Mouse (Mus musculus) ES-E14 (cell line): ENCODE measurements around the gene F11r. TPM values are rescaled to one million over a fixed set of nuclear protein-coding genes. Genes with fewer than 3 reads are reported as not detected.
"Not testable (repeated sequence)": the region's sequence is repeated elsewhere in the genome, so short reads cannot be mapped to it uniquely, and the experiment has no call there.

Experiments used
- DNase-seq: peaks from one replicate; pipeline ENCODE4 v3.0.0-alpha.2; 2013; ENCODE audit warnings: low read depth, low spot score
- H3K27ac ChIP-seq: 2 replicates; pipeline ENCODE4 v1.5.1; 2012; ENCODE audit warnings: low read depth, mild to moderate bottlenecking, low read length, moderate library complexity, mixed read lengths; ENCODE audit not compliant: poor library complexity, insufficient read depth, severe bottlenecking
- H3K36me3 ChIP-seq: 2 replicates; pipeline ENCODE4 v1.6.1; 2012; ENCODE audit warnings: mild to moderate bottlenecking, low read length, moderate library complexity, mixed read lengths; ENCODE audit not compliant: control insufficient read depth, poor library complexity, insufficient read depth, severe bottlenecking
- H3K4me1 ChIP-seq, 2 experiments: fragments of 150-350 bp in 1 of 2; sonication (generic) in 1 of 2; 2 replicates each; pipeline ENCODE4 v1.6.1; 2012; ENCODE audit warnings: low read length in 2 of 2, mild to moderate bottlenecking in 1 of 2, mixed read lengths in 1 of 2; ENCODE audit not compliant: control insufficient read depth in 2 of 2, insufficient read depth in 2 of 2, poor library complexity in 1 of 2
- H3K4me3 ChIP-seq, 2 experiments: fragments of 150-350 bp in 1 of 2; sonication (generic) in 1 of 2; 2 replicates each; pipeline ENCODE4 v1.5.1; 2012; ENCODE audit warnings: low read length in 2 of 2, low read depth in 1 of 2, mild to moderate bottlenecking in 1 of 2, mixed read lengths in 1 of 2; ENCODE audit not compliant: insufficient read depth in 1 of 2, poor library complexity in 1 of 2, severe bottlenecking in 1 of 2
- H3K9ac ChIP-seq: 2 replicates; pipeline ENCODE4 v1.6.1; 2012; ENCODE audit warnings: low read depth, mild to moderate bottlenecking, low read length, mixed read lengths; ENCODE audit not compliant: poor library complexity, insufficient read depth, severe bottlenecking
- H3K9me3 ChIP-seq: fragments of 150-350 bp; sonication (generic); 2 replicates; pipeline ENCODE4 v1.6.1; 2012; ENCODE audit warnings: low read depth, mild to moderate bottlenecking, low read length; ENCODE audit not compliant: control insufficient read depth, insufficient read depth
- CHD2 ChIP-seq: IDR thresholded peaks from 2 replicates; pipeline ENCODE4 v1.6.1; 2014; ENCODE audit warnings: mild to moderate bottlenecking, low read depth, low read length, inconsistent platforms
- HCFC1 ChIP-seq: IDR thresholded peaks from 2 replicates; pipeline ENCODE4 v1.6.1; 2012; ENCODE audit warnings: low read length, inconsistent platforms, borderline replicate concordance; ENCODE audit not compliant: insufficient read depth
- MAFK ChIP-seq: IDR thresholded peaks from 2 replicates; pipeline ENCODE4 v1.6.1; 2014; ENCODE audit warnings: mild to moderate bottlenecking, low read depth, low read length, inconsistent platforms; ENCODE audit not compliant: insufficient read depth
- ZC3H11A ChIP-seq: IDR thresholded peaks from 2 replicates; pipeline ENCODE4 v1.6.1; 2012; ENCODE audit warnings: low read depth, mild to moderate bottlenecking, inconsistent platforms, low read length, borderline replicate concordance
- ZNF384 ChIP-seq: IDR thresholded peaks from 2 replicates; pipeline ENCODE4 v1.6.1; 2012; ENCODE audit warnings: low read depth, low read length, inconsistent platforms
- in situ Hi-C, 2 experiments: fragments of 600-800 bp; cut with MboI; formaldehyde crosslinking; loops; one replicate each; pipeline ENCODE4 v1.15.1; 2025; ENCODE audit warnings: low sequenced_read_pairs in 2 of 2, inconsistent platforms in 1 of 2; ENCODE audit not compliant: unreplicated experiment in 2 of 2
- total RNA-seq: library from RNA; depleted of rRNA; stranded (reverse); fragments of 300-350 nt; gene quantifications from 2 replicates; pipeline ENCODE4 v1.2.3, GENCODE M21; 2012

Gene F11r
- total RNA-seq, 1 experiment: 74.9 TPM

GRCm38 (mm10) chr1:171466565-171466964, 29.2 kb downstream of the F11r start:
- H3K4me1 ChIP-seq: peaks cover 3 to 7% of the 10 kb centered on the region in 2 experiments; a peak in 3 of 4 replicates
- TF ChIP-seq HCFC1: no peak
- no peak for TF ChIP-seq MAFK
- TF ChIP-seq ZC3H11A: no peak
- TF ChIP-seq CHD2: no peak
- no peak for TF ChIP-seq ZNF384
- H3K27ac ChIP-seq: no peak overlapping the region
- no peaks in the 10 kb centered on the region for H3K9me3 ChIP-seq
- DNase-seq: no peak
- H3K4me3 ChIP-seq: no peak overlapping the region
- peaks cover 16% of the 10 kb centered on the region for H3K36me3 ChIP-seq
- in situ Hi-C loops: no loop called here
- no peak overlapping the region for H3K9ac ChIP-seq

- H3K4me3 ChIP-seq: no peak overlapping the region
- no peaks in the 10 kb centered on the region for H3K36me3 ChIP-seq
- in situ Hi-C loops: no loop called here
- H3K9me3 ChIP-seq: no peaks in the 10 kb centered on the region
- no peak for TF ChIP-seq HCFC1
- no peak for TF ChIP-seq ZC3H11A
- TF ChIP-seq CHD2: no peak
- no peak for TF ChIP-seq MAFK
- no peak for TF ChIP-seq ZNF384
- no peak overlapping the region for H3K9ac ChIP-seq
- no peak overlapping the region for H3K27ac ChIP-seq
- H3K4me1 ChIP-seq: peaks cover 3 to 9% of the 10 kb centered on the region in 2 experiments; a peak in 3 of 4 replicates
- DNase-seq: no peak
These were observed 32.3 kb downstream of the F11r start for GRCm38 (mm10) chr1:171469678-171470077.

- Histone ChIP-seq H3K9ac (peak overlapping the region; percentile 67; the same call in 1 of the 2 replicates), H3K4me1 (peaks cover 3 to 9% of the 10 kb centered on the region in 2 experiments; a peak in 3 of 4 replicates), H3K4me3 (no peak overlapping the region), H3K27ac (no peak overlapping the region), H3K9me3 (no peaks in the 10 kb centered on the region), H3K36me3 (no peaks in the 10 kb centered on the region)
- in situ Hi-C loops: no loop called here
- TF ChIP-seq HCFC1 (no peak), ZNF384 (no peak), MAFK (peak; percentile 71)
- no peak for DNase-seq
These were observed 33.1 kb downstream of the F11r start for GRCm38 (mm10) chr1:171470371-171470871.

GRCm38 (mm10) chr1:171470896-171471295, 33.6 kb downstream of the F11r start:
- H3K27ac ChIP-seq: peak overlapping the region; percentile 78
- TF ChIP-seq ZNF384 (no peak), ZC3H11A (no peak), CHD2 (no peak), MAFK (no peak), HCFC1 (no peak)
- in situ Hi-C loops: no loop called here
- DNase-seq: no peak
- H3K9me3 ChIP-seq: no peaks in the 10 kb centered on the region
- H3K4me3 ChIP-seq: no peak overlapping the region
- H3K9ac ChIP-seq: no peak overlapping the region
- no peaks in the 10 kb centered on the region for H3K36me3 ChIP-seq
- H3K4me1 ChIP-seq: peaks cover 3 to 9% of the 10 kb centered on the region in 2 experiments; a peak in 3 of 4 replicates

- Histone ChIP-seq H3K27ac (peak overlapping the region; percentile 78), H3K9me3 (no peaks in the 10 kb centered on the region), H3K4me3 (no peak overlapping the region), H3K4me1 (peaks cover 3 to 9% of the 10 kb centered on the region in 2 experiments; a peak in 3 of 4 replicates), H3K9ac (no peak overlapping the region), H3K36me3 (no peaks in the 10 kb centered on the region)
- in situ Hi-C loops: no loop called here
- TF ChIP-seq MAFK (no peak), ZC3H11A (no peak), ZNF384 (no peak), HCFC1 (no peak), CHD2 (no peak)
- DNase-seq: no peak
These were observed 34.1 kb downstream of the F11r start for GRCm38 (mm10) chr1:171471452-171471851.

GRCm38 (mm10) chr1:171471941-171472340, 34.6 kb downstream of the F11r start:
- H3K27ac ChIP-seq, H3K9me3 ChIP-seq, H3K36me3 ChIP-seq, H3K4me1 ChIP-seq, H3K4me3 ChIP-seq, H3K9ac ChIP-seq, in situ Hi-C loops, DNase-seq: not testable (repeated sequence)
